Mouse (Mus musculus) spleen, adult 18-20 months (tissue): ENCODE data around the gene Ccl3.
A peak's percentile ranks its signal among the peaks of the same experiment; 100 is the strongest.

Experiments
- DNase-seq, 2 experiments: peaks; one replicate each; pipeline ENCODE4 v3.0.0; 2022; ENCODE audit warnings: mixed read lengths in 2 of 2

Ccl3 gene

GRCm38 (mm10) chr11:83649305-83649841 lies at the start of gene Ccl3:
Gene Ccl3, minus strand, starts transcription at chr11:83649355.
- DNase-seq: no peak

GRCm38 (mm10) chr11:83692008-83692407 lies 42.9 kb upstream of the Ccl3 start:
- DNase-seq: no peak

GRCm38 (mm10) chr11:83689918-83690317 lies 40.8 kb upstream of the Ccl3 start:
- no peak for DNase-seq

GRCm38 (mm10) chr11:83675665-83676064 lies 26.5 kb upstream of the Ccl3 start:
- no peak for DNase-seq

- no peak for DNase-seq
Observed at GRCm38 (mm10) chr11:83671743-83672142, 22.6 kb upstream of the Ccl3 start.

GRCm38 (mm10) chr11:83663532-83663931 lies 14.4 kb upstream of the Ccl3 start:
- no peak for DNase-seq

- DNase-seq: no peak
Observed at GRCm38 (mm10) chr11:83662204-83662603, 13.0 kb upstream of the Ccl3 start, which contains the start of gene Ccl4. Gene Ccl4, plus strand, starts transcription at chr11:83662584.

GRCm38 (mm10) chr11:83658797-83659196 lies 9.6 kb upstream of the Ccl3 start:
- no peak for DNase-seq

GRCm38 (mm10) chr11:83657508-83657907 lies 8.4 kb upstream of the Ccl3 start:
- DNase-seq: no peak

GRCm38 (mm10) chr11:83654606-83655005 lies 5.5 kb upstream of the Ccl3 start:
- DNase-seq: no peak

- DNase-seq: no peak
Observed at GRCm38 (mm10) chr11:83646356-83647149, 2.6 kb downstream of the Ccl3 start.

- no peak for DNase-seq
Observed at GRCm38 (mm10) chr11:83645521-83645920, 3.6 kb downstream of the Ccl3 start, which contains the start of gene Rpl9-ps1. Gene Rpl9-ps1, minus strand, starts transcription at chr11:83645621.

- DNase-seq: no peak
Observed at GRCm38 (mm10) chr11:83641216-83641615, 7.9 kb downstream of the Ccl3 start.

- peak; percentile 21 to 25 for DNase-seq
Observed at GRCm38 (mm10) chr11:83640141-83640540, 9.0 kb downstream of the Ccl3 start.

GRCm38 (mm10) chr11:83639533-83639932 lies 9.6 kb downstream of the Ccl3 start:
- peak in 1 of 2 experiments; percentile 32 for DNase-seq

GRCm38 (mm10) chr11:83638934-83639333 lies 10.2 kb downstream of the Ccl3 start:
- no peak for DNase-seq

GRCm38 (mm10) chr11:83636742-83637235 lies 12.4 kb downstream of the Ccl3 start:
- DNase-seq: no peak

GRCm38 (mm10) chr11:83634898-83635297 lies 14.3 kb downstream of the Ccl3 start:
- DNase-seq: no peak

- no peak for DNase-seq
Observed at GRCm38 (mm10) chr11:83634425-83634824, 14.7 kb downstream of the Ccl3 start.

- peak in 1 of 2 experiments; percentile 38 for DNase-seq
Observed at GRCm38 (mm10) chr11:83632744-83633143, 16.4 kb downstream of the Ccl3 start.

- DNase-seq: no peak
Observed at GRCm38 (mm10) chr11:83631065-83631464, 18.1 kb downstream of the Ccl3 start.

GRCm38 (mm10) chr11:83630630-83631029 lies 18.5 kb downstream of the Ccl3 start:
- no peak for DNase-seq

GRCm38 (mm10) chr11:83628808-83629207 lies 20.3 kb downstream of the Ccl3 start:
- no peak for DNase-seq

GRCm38 (mm10) chr11:83623586-83623985 lies 25.6 kb downstream of the Ccl3 start:
- DNase-seq: no peak
